Mouse (Mus musculus): ENCODE results near the gene Scaf8. TPM values are rescaled to one million over a fixed set of nuclear protein-coding genes. Genes with fewer than 3 reads are reported as not detected.

The Scaf8 gene
- total and polyA plus RNA-seq, 3 experiments = 14.4 to 24.6 TPM; not detected in 1

DNA sequence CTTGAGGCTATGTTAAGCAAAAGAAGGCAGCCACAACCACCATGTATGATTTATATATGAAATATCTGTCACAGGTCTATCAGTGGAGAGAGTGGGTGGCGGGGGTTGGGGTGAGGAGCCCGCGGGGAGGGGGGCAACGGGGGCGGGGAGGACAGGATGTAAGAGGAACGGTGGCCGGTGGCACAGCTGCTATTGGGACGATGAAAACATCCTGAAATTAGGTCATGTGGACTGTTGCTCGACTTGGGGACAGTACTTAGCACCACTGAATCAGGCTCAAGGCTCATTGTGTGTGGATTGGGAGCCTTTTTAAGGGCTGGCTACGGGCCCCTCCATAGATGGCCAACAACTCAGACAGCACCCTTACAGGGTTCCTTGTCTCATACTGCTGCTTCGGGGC is 105.4 kb downstream of the Scaf8 start:
- DNase-seq (ENCODE audit: low read depth, low spot score) = no peak
- Histone ChIP-seq H3K27ac (ENCODE audit: control insufficient read depth, low read depth, low read length) (no peak overlapping the region), H3K9ac (ENCODE audit: control insufficient read depth, low read depth, low read length, poor library complexity, severe bottlenecking) (no peak overlapping the region), H3K27me3 (ENCODE audit: control insufficient read depth in 1 of 2, insufficient read depth in 2 of 2, low read length in 2 of 2) (no peaks in the 10 kb centered on the region), H3K4me3 (ENCODE audit: control insufficient read depth in 1 of 2, insufficient read depth in 1 of 2, low read depth in 2 of 2, low read length in 2 of 2) (no peak overlapping the region), H3K9me3 (replicated peaks; ENCODE audit: insufficient read depth, low read length) (no peaks in the 10 kb centered on the region), H3K36me3 (ENCODE audit: control insufficient read depth in 1 of 2, insufficient read depth in 2 of 2, low read length in 2 of 2) (peaks cover 0 to 10% of the 10 kb centered on the region in 2 experiments), H3K4me1 (ENCODE audit: control insufficient read depth in 1 of 2, insufficient read depth in 2 of 2, low read length in 2 of 2) (0 out of 4 replicates have a peak, but pooled peaks cover 0 to 2% of the 10 kb centered on the region in 2 experiments), H3K79me2 (ENCODE audit: control insufficient read depth, insufficient read depth, low read length, poor library complexity) (no peaks in the 10 kb centered on the region)
- TF ChIP-seq NRF1 (IDR thresholded peaks at IDR 0.05; ENCODE audit: insufficient read depth, low read depth, low read length, poor library complexity, severe bottlenecking) (no peak), POLR2A (IDR thresholded peaks at IDR 0.05; ENCODE audit: control insufficient read depth in 1 of 2, insufficient read depth in 1 of 2, low read depth in 1 of 2, low read length in 2 of 2, poor library complexity in 1 of 2) (no peak), USF2 (IDR thresholded peaks at IDR 0.05; ENCODE audit: borderline replicate concordance in 1 of 2, insufficient read depth in 1 of 2, low read depth in 1 of 2, low read length in 2 of 2) (no peak), MAX (IDR thresholded peaks at IDR 0.05; ENCODE audit: low read length) (no peak), SIN3A (IDR thresholded peaks at IDR 0.05; ENCODE audit: low read length) (no peak), EP300 (IDR thresholded peaks at IDR 0.05; ENCODE audit: low read depth in 1 of 2, low read length in 2 of 2) (no peak), ETS1 (IDR thresholded peaks at IDR 0.05; ENCODE audit: low read depth, low read length) (no peak), MEF2A (IDR thresholded peaks at IDR 0.05; ENCODE audit: extremely low read depth, insufficient replicate concordance, low read depth, low read length, poor library complexity, severe bottlenecking) (no peak), POLR2AphosphoS5 (IDR thresholded peaks at IDR 0.05; ENCODE audit: borderline replicate concordance, low read depth, low read length) (no peak), RAD21 (IDR thresholded peaks at IDR 0.05; ENCODE audit: low read depth, low read length) (no peak), TBP (IDR thresholded peaks at IDR 0.05; ENCODE audit: low read depth, low read length) (no peak), MXI1 (IDR thresholded peaks at IDR 0.05; ENCODE audit: low read depth, low read length) (no peak), CHD2 (IDR thresholded peaks at IDR 0.05; ENCODE audit: low read length) (no peak), MYC (IDR thresholded peaks at IDR 0.05; ENCODE audit: low read depth, low read length) (no peak), MAFK (IDR thresholded peaks at IDR 0.05; ENCODE audit: borderline replicate concordance, low read depth, low read length) (no peak), KAT2A (conservative IDR thresholded peaks at IDR 0.05; ENCODE audit: low read depth, low read length) (no peak), CHD1 (IDR thresholded peaks at IDR 0.05; ENCODE audit: low read depth, low read length) (no peak)

DNA sequence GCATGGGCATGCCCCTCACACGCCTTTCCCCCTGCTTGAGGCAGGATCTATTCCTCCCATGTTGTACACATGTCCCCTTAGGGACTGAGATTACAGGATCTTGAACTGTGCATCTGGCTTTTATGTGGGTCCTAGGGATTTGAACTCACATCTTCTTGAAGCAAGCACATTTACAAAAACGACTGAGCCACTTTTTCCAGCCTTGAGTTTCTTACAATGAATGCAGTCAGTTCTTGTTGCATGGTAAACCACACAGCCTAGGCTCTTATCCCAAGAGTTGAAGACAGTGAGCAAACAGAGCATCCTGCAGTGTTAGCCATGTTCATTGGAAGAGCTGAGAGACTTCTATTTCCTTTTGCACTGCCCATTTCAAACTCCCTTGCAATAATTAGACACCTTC is 108.3 kb downstream of the Scaf8 start:
- H3K27me3 ChIP-seq (ENCODE audit: control insufficient read depth in 1 of 2, insufficient read depth in 2 of 2, low read length in 2 of 2) = no peaks in the 10 kb centered on the region
- no peaks in the 10 kb centered on the region for H3K9me3 ChIP-seq (replicated peaks; ENCODE audit: insufficient read depth, low read length)
- no peak overlapping the region for H3K4me3 ChIP-seq (ENCODE audit: control insufficient read depth in 1 of 2, insufficient read depth in 1 of 2, low read depth in 2 of 2, low read length in 2 of 2)
- H3K27ac ChIP-seq (ENCODE audit: control insufficient read depth, low read depth, low read length) = no peak overlapping the region
- no peak overlapping the region for H3K9ac ChIP-seq (ENCODE audit: control insufficient read depth, low read depth, low read length, poor library complexity, severe bottlenecking)
- no peaks in the 10 kb centered on the region for H3K79me2 ChIP-seq (ENCODE audit: control insufficient read depth, insufficient read depth, low read length, poor library complexity)
- TF ChIP-seq RCOR1 (IDR thresholded peaks at IDR 0.05; ENCODE audit: low read depth, low read length) = no peak
- TF ChIP-seq NELFE (IDR thresholded peaks at IDR 0.05; ENCODE audit: low read depth, low read length) = no peak
- no peak for TF ChIP-seq POLR2AphosphoS5 (IDR thresholded peaks at IDR 0.05; ENCODE audit: borderline replicate concordance, low read depth, low read length)
- no peak for TF ChIP-seq POLR2A (IDR thresholded peaks at IDR 0.05; ENCODE audit: control insufficient read depth in 1 of 2, insufficient read depth in 1 of 2, low read depth in 1 of 2, low read length in 2 of 2, poor library complexity in 1 of 2)
- no peak for TF ChIP-seq CTCF (IDR thresholded peaks at IDR 0.05 in 2 of 3, conservative IDR thresholded peaks at IDR 0.05 in 1 of 3; ENCODE audit: control insufficient read depth in 1 of 3, insufficient read depth in 1 of 3, low read depth in 2 of 3, low read length in 3 of 3, poor library complexity in 1 of 3, severe bottlenecking in 1 of 3)
- no peak for TF ChIP-seq ZNF384 (IDR thresholded peaks at IDR 0.05; ENCODE audit: low read depth, low read length)
- TF ChIP-seq UBTF (IDR thresholded peaks at IDR 0.05; ENCODE audit: borderline replicate concordance, insufficient read depth, low read depth, low read length) = no peak
- TF ChIP-seq SIN3A (IDR thresholded peaks at IDR 0.05; ENCODE audit: low read length) = no peak
- H3K4me1 ChIP-seq (ENCODE audit: control insufficient read depth in 1 of 2, insufficient read depth in 2 of 2, low read length in 2 of 2) = 0 out of 4 replicates have a peak, but pooled peaks cover 0 to 2% of the 10 kb centered on the region in 2 experiments
- DNase-seq (ENCODE audit: low read depth, low spot score) = no peak
- H3K36me3 ChIP-seq (ENCODE audit: control insufficient read depth in 1 of 2, insufficient read depth in 2 of 2, low read length in 2 of 2) = peaks cover 0 to 10% of the 10 kb centered on the region in 2 experiments; a peak in 3 of 4 replicates
